Mouse (Mus musculus): ENCODE measurements around the gene Ocm. TPM values are rescaled to one million over a fixed set of nuclear protein-coding genes. Genes with fewer than 3 reads are reported as not detected.

The Ocm gene
- total and polyA plus RNA-seq, 3 experiments, result not detected

GRCm38 (mm10) chr5:143976726-143977431, 49.6 kb downstream of the Ocm start:
- H3K27ac ChIP-seq (ENCODE audit: insufficient read depth, low read depth), result no peak overlapping the region
- no peak overlapping the region for H3K4me3 ChIP-seq (replicated peaks in 1 of 3; ENCODE audit: low read depth in 2 of 3, low read length in 2 of 3, poor library complexity in 1 of 3)
- peaks cover 0 to 8% of the 10 kb centered on the region in 2 experiments for H3K36me3 ChIP-seq (replicated peaks in 1 of 2; ENCODE audit: control insufficient read depth in 1 of 2, insufficient read depth in 1 of 2, low read length in 1 of 2)
- H3K4me2 ChIP-seq (ENCODE audit: insufficient read depth, low read depth, poor library complexity, severe bottlenecking), result no peak overlapping the region
- dilution Hi-C loops (cut with MboI; ENCODE audit: extremely low pct_ligation_motif_present, extremely low pct_unique_long_range_greater_than_20kb, low sequenced_read_pairs), result no loop called here
- no peak overlapping the region for H3K9ac ChIP-seq (ENCODE audit: insufficient read depth, low read depth)
- no peaks in the 10 kb centered on the region for H3K27me3 ChIP-seq (replicated peaks)
- no peaks in the 10 kb centered on the region for H3K9me3 ChIP-seq (replicated peaks; ENCODE audit: low read length)
- no peaks in the 10 kb centered on the region for H3K79me2 ChIP-seq (replicated peaks; ENCODE audit: control insufficient read depth, extremely low read depth, insufficient read depth, poor library complexity, severe bottlenecking)
- in situ Hi-C loops (cut with MboI; ENCODE audit: low pct_ligation_motif_present, low pct_unique_long_range_greater_than_20kb, low sequenced_read_pairs), result no loop called here
- DNase-seq (ENCODE audit: extremely low read depth), result no peak
- TF ChIP-seq NELFE (IDR thresholded peaks at IDR 0.05; ENCODE audit: low read depth, low read length) (no peak), JUN (IDR thresholded peaks at IDR 0.05; ENCODE audit: insufficient read depth, low read depth, low read length) (no peak), GABPA (IDR thresholded peaks at IDR 0.05; ENCODE audit: insufficient replicate concordance, low read depth, low read length) (no peak), RAD21 (IDR thresholded peaks at IDR 0.05; ENCODE audit: low read depth, low read length) (no peak), RCOR1 (conservative IDR thresholded peaks at IDR 0.05; ENCODE audit: low read depth, low read length) (no peak), TCF12 (IDR thresholded peaks at IDR 0.05; ENCODE audit: low read depth, low read length) (no peak), USF1 (IDR thresholded peaks at IDR 0.05; ENCODE audit: low read depth, low read length) (no peak), KAT2A (IDR thresholded peaks at IDR 0.05; ENCODE audit: insufficient replicate concordance, low read length) (no peak), ELF1 (IDR thresholded peaks at IDR 0.05; ENCODE audit: low read depth, low read length) (no peak)
- H3K4me1 ChIP-seq (ENCODE audit: control insufficient read depth in 1 of 2, insufficient read depth in 2 of 2), result peaks cover 0 to 4% of the 10 kb centered on the region in 2 experiments; a peak in 1 of 4 replicates

- Histone ChIP-seq H3K4me2 (ENCODE audit: insufficient read depth, low read depth, poor library complexity, severe bottlenecking) (no peak overlapping the region), H3K9ac (ENCODE audit: insufficient read depth, low read depth) (no peak overlapping the region), H3K79me2 (replicated peaks; ENCODE audit: control insufficient read depth, extremely low read depth, insufficient read depth, poor library complexity, severe bottlenecking) (no peaks in the 10 kb centered on the region), H3K27ac (ENCODE audit: insufficient read depth, low read depth) (no peak overlapping the region), H3K36me3 (replicated peaks in 1 of 2; ENCODE audit: control insufficient read depth in 1 of 2, insufficient read depth in 1 of 2, low read length in 1 of 2) (peaks cover 0 to 3% of the 10 kb centered on the region in 2 experiments), H3K4me1 (ENCODE audit: control insufficient read depth in 1 of 2, insufficient read depth in 2 of 2) (peaks cover 0 to 4% of the 10 kb centered on the region in 2 experiments; a peak in 1 of 4 replicates), H3K27me3 (replicated peaks) (no peaks in the 10 kb centered on the region), H3K4me3 (replicated peaks in 1 of 3; ENCODE audit: low read depth in 2 of 3, low read length in 2 of 3, poor library complexity in 1 of 3) (no peak overlapping the region), H3K9me3 (replicated peaks; ENCODE audit: low read length) (no peaks in the 10 kb centered on the region)
- dilution Hi-C loops (cut with MboI; ENCODE audit: extremely low pct_ligation_motif_present, extremely low pct_unique_long_range_greater_than_20kb, low sequenced_read_pairs), result no loop called here
- DNase-seq (ENCODE audit: extremely low read depth), result no peak
- TF ChIP-seq TCF12 (IDR thresholded peaks at IDR 0.05; ENCODE audit: low read depth, low read length), result no peak
- TF ChIP-seq PAX5 (IDR thresholded peaks at IDR 0.05; ENCODE audit: low read length), result no peak
- no peak for TF ChIP-seq MAX (IDR thresholded peaks at IDR 0.05; ENCODE audit: low read length)
- no peak for TF ChIP-seq RCOR1 (conservative IDR thresholded peaks at IDR 0.05; ENCODE audit: low read depth, low read length)
- TF ChIP-seq MAFK (IDR thresholded peaks at IDR 0.05; ENCODE audit: insufficient replicate concordance, low read length), result no peak
- no peak for TF ChIP-seq MYC (IDR thresholded peaks at IDR 0.05; ENCODE audit: low read depth, low read length)
- no peak for TF ChIP-seq SMC3 (IDR thresholded peaks at IDR 0.05; ENCODE audit: low read depth, low read length)
- TF ChIP-seq TBP (conservative IDR thresholded peaks at IDR 0.05; ENCODE audit: low read depth, low read length), result no peak
- no peak for TF ChIP-seq MAZ (IDR thresholded peaks at IDR 0.05; ENCODE audit: low read depth, low read length)
- no peak for TF ChIP-seq JUN (IDR thresholded peaks at IDR 0.05; ENCODE audit: insufficient read depth, low read depth, low read length)
- no peak for TF ChIP-seq NRF1 (IDR thresholded peaks at IDR 0.05; ENCODE audit: low read depth, low read length)
- TF ChIP-seq USF1 (IDR thresholded peaks at IDR 0.05; ENCODE audit: low read depth, low read length), result no peak
- no peak for TF ChIP-seq CHD1 (IDR thresholded peaks at IDR 0.05; ENCODE audit: low read depth, low read length)
- no peak for TF ChIP-seq GABPA (IDR thresholded peaks at IDR 0.05; ENCODE audit: insufficient replicate concordance, low read depth, low read length)
- no peak for TF ChIP-seq CTCF (conservative IDR thresholded peaks at IDR 0.05 in 1 of 2, IDR thresholded peaks at IDR 0.05 in 1 of 2; ENCODE audit: low read depth in 2 of 2, low read length in 2 of 2)
- TF ChIP-seq USF2 (conservative IDR thresholded peaks at IDR 0.05; ENCODE audit: low read depth, low read length), result no peak
- TF ChIP-seq ZC3H11A (IDR thresholded peaks at IDR 0.05; ENCODE audit: low read depth, low read length), result no peak
- no peak for TF ChIP-seq UBTF (IDR thresholded peaks at IDR 0.05; ENCODE audit: low read depth, low read length)
- TF ChIP-seq BHLHE40 (IDR thresholded peaks at IDR 0.05; ENCODE audit: low read depth, low read length), result no peak
- in situ Hi-C loops (cut with MboI; ENCODE audit: low pct_ligation_motif_present, low pct_unique_long_range_greater_than_20kb, low sequenced_read_pairs), result no loop called here
These were observed 50.2 kb downstream of the Ocm start for GRCm38 (mm10) chr5:143976232-143976631.

All from CH12.LX (cell line).